Mouse (Mus musculus) brain, embryonic 18.5 days (tissue): ENCODE measurements at regions not wholly inside any gene's neighbourhood (a gene's known extent, or its start where the extent isn't known, plus 50 kb on each side); places are given as distances from the start of the nearest gene placed in this dataset.
A peak's percentile ranks its signal among the peaks of the same experiment; 100 is the strongest.

Experiments
- DNase-seq: peaks from one replicate; pipeline ENCODE4 v3.0.0-alpha.2; 2012; ENCODE audit warnings: low read depth, low spot score

DNA sequence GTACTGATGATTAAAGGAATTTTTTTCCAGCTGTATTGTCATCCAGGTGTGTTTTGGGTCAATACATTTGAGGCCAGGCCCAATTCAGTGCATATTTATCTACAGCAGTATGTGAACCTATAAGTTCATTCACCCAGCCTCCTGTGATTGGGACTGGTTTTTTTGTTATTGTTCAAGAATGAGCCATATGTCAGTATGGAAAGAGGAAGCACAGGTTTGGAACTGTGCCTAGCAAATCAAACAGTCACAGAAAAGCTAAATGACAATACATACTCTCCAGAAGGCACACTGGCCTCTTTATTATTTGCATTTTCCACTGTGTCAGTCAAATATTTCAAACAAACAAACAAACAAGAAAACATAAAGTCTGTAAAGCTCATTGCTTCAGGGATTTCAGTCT, 134.7 kb downstream of the Rnd3 start:
- DNase-seq = no peak

DNA sequence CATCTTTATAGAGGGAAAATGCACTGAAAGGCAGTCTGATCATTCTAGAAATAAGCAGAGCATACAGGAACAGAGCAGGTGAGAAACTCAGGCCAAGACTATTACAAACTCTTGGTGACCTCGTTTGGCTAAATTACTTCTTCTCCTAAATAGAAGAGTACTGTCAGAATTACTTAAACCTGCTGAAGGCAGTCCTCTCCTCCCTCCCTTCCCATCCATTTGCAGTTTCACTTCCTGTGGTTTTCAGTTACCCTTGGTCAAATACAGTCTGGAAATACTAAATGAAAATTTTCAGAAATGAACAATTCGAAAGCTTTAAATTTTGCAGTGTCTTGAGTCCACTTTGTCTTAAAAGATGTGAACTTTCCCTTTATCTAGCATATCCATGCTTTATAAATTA, 135.8 kb downstream of the Rnd3 start:
- DNase-seq = no peak

DNA sequence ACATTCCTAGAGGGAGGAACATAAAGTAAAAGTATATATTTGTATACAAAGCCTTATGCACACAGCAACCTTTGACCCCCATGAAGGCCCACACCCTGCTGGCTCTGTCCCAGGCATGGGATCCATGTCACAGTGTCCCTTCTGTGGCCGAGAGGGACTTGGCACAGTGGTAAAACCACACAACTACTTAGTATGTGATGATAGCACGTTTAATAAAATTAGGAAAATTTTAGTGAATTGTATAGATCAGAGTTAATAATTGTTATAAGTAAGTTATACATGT, 140.7 kb downstream of the Rnd3 start:
- no peak for DNase-seq

DNA sequence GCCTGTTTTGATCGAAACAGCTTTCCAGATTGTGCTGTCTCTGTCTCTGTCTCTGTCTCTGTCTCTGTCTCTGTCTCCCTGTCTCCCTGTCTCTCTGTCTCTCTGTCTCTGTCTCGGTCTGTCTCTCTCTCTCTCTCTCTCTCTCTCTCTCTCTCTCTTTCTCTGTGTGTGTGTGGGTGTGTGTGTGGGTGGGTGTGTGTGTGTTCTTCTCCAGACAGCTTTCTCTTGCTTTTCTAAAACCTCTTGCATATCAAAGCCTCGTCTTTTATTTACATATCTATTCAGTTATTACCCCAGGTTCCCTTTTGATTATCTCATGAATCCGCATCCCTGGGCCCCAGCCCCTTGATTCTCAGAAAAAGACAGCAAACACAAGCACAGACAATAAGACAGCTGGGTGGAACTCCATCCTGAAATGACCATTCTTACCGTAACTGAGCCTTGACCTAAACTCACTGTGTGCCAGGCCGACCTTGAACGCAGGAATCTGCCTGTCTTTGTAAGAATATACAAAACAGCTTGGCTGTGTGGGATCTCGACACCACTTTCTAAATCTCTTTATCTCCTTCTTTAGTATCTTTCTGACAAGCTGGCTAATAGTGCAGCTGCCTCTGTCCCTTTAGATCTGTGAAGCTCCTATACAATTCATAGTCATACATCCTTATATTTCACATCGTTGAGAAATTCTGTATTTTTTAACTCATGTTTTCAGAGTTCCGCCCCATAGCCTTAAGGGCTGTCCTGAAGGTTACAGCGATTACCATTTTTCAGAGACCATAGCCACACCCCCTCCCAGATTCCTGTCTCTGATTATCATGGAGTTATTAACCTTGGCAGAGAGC, 141.3 kb downstream of the Rnd3 start:
- DNase-seq = no peak

DNA sequence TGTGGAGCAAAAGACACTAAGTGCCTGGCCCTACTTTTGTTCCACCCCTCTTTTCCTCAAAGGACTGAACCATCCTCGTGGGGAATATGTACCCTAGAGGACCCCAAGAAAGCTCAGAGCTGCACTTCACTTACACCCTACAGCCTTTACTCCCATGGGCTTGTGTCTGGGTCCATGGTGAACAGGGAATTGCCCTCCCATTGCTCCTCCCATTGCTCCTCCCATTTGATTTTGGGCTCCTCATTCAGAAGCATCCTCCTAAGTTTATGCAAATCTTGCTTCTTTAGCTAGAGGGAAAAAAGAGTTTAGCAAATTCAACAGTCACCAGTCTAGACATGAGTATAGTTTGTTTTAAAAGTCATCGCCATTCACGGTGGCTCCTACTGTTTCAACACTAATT, 142.1 kb downstream of the Rnd3 start:
- DNase-seq = no peak

GRCm38 (mm10) chr2:51001548-51001947, 147.4 kb downstream of the Rnd3 start:
- DNase-seq = no peak

DNA sequence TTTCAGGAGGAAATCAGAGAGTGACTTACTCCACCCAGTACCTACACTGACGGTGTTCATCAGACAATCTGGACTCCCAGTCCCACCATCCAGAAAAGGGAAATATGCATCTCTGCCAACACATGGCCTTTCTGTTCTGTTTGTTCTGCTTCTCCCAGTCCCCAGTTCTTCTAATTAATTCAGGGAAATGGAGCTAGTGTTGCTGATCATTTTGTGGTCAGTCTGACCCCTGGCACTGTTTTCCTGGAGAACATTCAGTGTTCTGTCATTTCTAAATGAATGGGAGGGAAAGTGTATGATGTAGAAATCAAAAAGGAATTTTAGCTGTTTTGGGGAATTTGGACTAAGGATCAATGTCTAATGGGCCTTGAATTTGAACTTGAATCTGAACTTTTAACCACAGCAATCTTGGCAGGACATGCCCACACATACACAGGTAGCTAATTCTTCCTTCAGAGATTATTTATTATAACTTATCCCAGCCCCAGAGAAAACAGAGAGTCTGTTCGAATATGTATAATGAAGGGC, 165.0 kb downstream of the Rnd3 start:
- DNase-seq = no peak

DNA sequence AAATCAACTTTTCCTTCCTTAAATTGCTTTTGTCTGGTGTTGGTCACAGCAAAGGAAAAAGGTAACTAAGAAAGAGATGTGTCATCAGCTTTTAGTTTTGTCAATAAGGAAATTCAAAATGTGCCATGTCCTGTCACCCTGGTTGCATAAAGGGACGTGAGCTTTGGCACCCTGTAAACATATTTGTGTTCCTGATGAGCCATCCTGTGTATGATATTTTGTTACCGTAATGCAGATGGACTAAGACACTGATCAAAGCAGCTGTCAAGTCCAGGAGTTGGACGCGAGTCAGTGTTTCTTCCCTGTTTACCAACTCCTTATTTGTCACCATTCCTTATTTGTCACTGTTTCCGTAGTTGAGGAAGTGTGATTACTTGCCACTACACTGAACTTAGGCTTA, 166.3 kb downstream of the Rnd3 start:
- no peak for DNase-seq

- DNase-seq = no peak
Observed at GRCm38 (mm10) chr2:50978356-50978755, 170.6 kb downstream of the Rnd3 start.

DNA sequence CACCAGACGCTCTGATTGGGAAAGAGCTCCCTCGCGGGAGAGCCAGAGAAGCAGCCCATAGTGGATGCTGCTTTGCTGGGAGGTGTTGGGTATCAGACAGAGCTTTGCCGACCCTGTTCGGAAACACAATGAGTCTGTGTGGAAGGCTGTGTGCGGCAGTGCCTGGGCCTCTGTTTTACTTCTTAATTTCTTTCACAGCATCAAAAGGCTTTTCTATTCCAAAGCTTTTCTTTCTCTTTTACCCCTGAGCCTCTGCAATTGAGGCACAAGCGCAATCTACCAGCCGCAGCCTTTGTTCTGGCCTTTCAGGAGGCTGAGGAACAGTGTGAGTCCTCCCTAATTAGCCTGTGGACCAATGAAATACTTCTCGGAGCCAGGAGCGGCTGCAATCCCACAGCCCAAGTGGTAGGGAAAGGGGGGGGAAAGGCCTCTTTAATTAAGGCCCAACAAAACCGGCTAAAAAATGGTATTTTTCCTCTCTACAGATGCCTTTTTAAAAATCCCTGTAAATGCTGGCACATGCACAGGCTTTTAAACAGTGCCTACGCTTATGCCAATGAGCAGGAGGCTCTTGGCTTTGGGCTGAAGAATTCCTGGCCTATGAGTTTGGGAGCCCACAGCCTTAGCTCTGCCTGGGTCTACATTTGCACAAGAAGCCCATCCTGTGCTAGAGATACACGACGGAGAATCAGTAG, 177.6 kb downstream of the Rnd3 start:
- DNase-seq = peak; percentile 78

GRCm38 (mm10) chr2:50968382-50968781, 180.5 kb downstream of the Rnd3 start:
- DNase-seq = no peak

DNA sequence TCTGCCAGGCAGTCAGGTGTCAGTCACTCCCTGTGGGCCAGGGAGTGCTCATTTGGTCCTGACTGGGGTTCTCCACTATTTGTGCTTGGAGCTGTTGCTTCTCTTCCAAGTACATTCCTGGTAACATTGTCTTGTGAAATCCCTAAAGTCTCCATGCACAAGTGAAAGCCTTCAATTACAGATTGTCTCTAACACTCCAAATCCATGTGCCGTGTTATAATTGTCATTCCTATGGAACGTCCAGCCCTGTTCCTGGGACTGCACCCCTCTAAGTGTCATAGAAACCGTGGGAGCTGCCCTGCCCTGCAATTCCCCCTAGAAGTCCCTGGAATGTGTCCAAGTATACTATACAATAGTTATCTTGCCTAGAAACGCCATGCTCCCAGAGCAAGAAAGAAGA, 181.1 kb downstream of the Rnd3 start:
- DNase-seq = no peak

GRCm38 (mm10) chr2:50967133-50967532, 181.8 kb downstream of the Rnd3 start:
- no peak for DNase-seq

DNA sequence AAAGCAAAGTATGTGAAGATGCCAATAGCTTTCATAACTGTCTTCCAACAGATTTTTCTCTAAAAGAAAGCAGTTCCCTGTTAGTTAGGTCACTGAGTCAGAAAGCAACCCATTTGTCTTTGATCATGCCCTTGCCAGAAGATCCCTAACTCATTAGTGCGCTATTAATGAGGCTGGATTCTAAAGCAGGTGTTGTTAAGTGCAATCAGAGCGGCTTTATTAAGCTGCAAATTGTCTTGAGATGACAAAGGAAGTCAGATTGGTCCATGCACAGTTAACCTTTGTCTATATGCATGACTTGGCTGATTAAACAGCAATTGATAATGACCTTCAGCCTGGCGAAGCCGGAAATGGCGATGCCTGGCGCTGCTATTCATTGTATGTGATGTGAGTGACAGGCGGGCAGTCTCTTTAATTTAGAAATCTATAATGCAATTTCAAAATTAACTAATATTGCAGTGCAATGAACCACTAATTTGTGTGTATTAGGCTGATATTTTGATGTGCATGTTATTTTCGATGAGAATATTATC, 183.4 kb downstream of the Rnd3 start:
- no peak for DNase-seq

DNA sequence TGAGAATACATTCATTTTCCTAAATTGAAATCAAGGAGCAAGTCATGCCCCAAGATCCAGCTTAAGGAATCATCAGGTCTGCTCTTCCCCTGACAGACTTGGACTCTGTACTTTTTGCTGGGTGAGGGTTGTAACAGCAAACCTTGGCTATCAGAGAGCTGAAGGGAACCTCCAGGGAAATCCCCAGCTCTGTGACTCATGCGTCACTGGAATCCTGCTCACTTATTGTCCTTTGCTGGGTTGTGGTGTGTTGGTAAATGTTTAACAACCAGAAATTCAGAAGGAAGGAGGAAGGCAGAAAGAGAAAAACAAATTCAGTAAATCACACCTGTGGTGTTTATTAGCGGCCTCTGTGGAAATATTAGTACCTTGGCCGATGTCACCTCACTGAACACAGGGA, 184.8 kb downstream of the Rnd3 start:
- no peak for DNase-seq

DNA sequence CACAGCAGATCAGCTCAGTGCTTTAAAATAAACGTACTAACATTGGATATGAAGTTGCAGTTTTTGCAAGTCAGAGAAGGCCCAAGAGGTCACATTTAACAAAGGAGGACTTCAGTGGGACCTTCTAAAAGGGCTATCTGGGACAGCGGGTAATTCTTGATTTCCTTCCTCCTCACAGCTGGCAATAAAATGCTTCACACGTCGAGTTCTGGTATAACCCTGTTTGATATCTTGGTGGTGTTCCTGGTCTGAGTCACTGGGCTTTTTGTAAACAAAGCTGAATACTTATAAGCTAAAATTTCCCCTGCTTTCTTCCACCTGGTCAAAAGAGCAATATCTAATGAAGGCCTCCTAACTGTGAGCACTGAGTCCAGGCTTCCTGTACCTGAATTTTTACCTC, 187.9 kb downstream of the Rnd3 start:
- no peak for DNase-seq

DNA sequence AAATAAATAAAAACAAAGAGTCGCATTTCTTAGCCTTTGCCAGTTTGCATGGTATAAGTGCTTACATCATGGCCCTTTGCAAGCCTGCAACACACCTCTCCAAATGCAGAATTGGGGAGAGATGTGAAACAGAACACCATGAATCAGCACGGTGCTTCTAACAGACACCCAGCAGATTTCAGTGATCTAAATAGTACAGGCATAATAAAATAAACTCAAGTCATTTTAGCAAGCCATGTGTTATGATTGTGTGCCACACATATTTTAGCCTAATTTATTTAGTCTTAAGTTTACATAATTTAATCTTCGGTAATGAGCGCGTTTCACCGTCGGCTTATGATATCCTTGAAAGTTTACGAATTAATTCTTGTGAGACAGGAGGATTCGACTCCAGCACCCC, 189.6 kb downstream of the Rnd3 start:
- DNase-seq = no peak

DNA sequence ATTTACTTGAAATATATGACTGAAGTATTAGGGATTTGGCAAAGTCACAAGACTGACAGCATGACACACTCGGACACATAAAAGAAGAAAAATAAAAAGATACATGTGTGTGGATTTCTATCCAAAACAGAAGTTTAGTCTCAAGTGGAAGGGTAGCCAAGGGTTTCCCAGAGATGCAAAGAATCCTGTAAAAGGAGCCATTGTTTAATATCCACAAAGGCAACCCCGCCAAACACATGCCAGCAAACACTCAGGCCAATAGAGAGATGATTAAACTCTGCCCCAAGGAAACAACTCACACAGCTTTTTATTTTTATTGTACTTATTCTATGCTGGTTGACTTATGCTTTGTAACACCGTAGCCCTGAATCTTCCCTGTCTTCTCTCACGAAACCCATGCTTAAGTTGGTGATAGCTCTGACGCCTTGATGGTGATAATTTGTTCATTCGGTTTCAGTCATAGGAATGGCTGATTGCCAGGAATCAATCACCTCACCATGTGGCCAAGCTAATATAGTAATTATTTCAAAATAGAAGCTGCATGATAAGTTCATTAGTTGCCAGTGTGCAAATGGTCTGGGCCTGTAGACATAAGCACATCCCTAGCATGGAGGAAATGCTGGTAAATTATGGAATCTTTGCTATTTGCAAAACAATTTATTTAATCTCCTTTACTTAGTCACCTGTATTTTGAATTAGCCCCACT, 194.4 kb downstream of the Rnd3 start:
- no peak for DNase-seq

GRCm38 (mm10) chr2:50951027-50951426, 197.9 kb downstream of the Rnd3 start:
- DNase-seq = no peak

- no peak for DNase-seq
Observed at GRCm38 (mm10) chr2:50949717-50950116, 199.2 kb downstream of the Rnd3 start.

DNA sequence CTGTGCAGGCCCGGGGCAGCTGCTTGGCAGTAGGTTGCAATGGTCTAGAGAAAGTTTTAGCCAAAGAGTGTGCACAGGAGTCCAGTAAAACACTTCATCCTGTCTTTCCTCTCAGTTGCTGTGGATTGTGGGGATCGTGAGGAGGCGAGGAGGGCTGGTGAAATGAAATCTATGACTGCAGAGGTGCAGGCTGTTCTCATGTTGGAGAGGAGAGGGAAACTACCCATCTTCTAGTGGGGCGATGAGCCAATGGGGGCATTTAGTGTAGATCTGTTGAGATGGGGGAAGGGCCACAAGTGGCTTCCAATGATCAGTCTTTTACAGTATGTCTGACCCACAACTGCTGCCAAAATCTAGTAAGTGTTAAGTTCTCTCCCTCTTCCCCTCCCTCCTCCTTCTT, 203.4 kb downstream of the Rnd3 start:
- no peak for DNase-seq

GRCm38 (mm10) chr2:50943180-50943579, 205.7 kb downstream of the Rnd3 start:
- no peak for DNase-seq
